Mouse (Mus musculus): Measurements from ENCODE around the gene Lactb.
A peak's percentile ranks its signal among the peaks of the same experiment; 100 is the strongest.

DNA sequence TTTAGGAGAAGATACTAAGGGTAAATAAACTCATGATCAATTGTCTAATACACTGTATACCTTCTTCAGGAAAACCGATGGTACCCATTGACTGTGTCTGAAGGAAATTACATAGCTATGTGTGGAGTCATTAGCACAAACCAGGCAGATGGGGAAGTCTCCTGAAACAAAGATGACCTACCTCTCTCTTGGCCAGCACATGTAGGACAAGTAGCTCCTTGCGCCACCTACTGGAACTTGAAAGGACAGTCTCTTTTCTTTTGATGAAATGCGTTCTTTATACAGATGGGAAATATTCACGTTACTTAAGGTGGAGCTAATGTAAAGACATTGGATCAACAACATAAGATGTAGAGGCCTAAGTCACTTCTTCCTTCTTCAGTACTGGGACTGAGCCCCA is 36.4 kb downstream of the Lactb start:
- TF ChIP-seq CTCF (IDR thresholded peaks at IDR 0.05; ENCODE audit: extremely low read depth, insufficient read length, insufficient replicate concordance, low read depth, low read length), result 0 out of 2 replicates have a peak, but pooled peaks have one; percentile 10
- no peak for TF ChIP-seq POLR2A (IDR thresholded peaks at IDR 0.05; ENCODE audit: low read depth, low read length)

Data from small intestine, adult 2 months (tissue).